Mouse (Mus musculus): ENCODE results near the gene Gjd3. TPM values are rescaled to one million over a fixed set of nuclear protein-coding genes. Genes with fewer than 3 reads are reported as not detected.
A peak's percentile ranks its signal among the peaks of the same experiment; 100 is the strongest.

Gjd3 gene
- polyA plus RNA-seq, 1 experiment from 2014 or later, result 1.9 TPM

GRCm38 (mm10) chr11:98943741-98944461, 38.9 kb downstream of the Gjd3 start:
- Histone ChIP-seq H3K9ac (ENCODE audit: low read length) (peak overlapping the region; percentile 56), H3K27me3 (ENCODE audit: control insufficient read depth, insufficient read depth, low read length) (no peaks in the 10 kb centered on the region), H3K4me2 (replicated peaks; ENCODE audit: low read depth) (peak overlapping the region; percentile 93), H3K4me3 (ENCODE audit: low read depth, low read length) (no peak overlapping the region), H3K27ac (replicated peaks) (peak overlapping the region; percentile 98), H3K36me3 (ENCODE audit: control insufficient read depth, insufficient read depth, low read length) (no peaks in the 10 kb centered on the region), H3K9me3 (ENCODE audit: control insufficient read depth, low read length) (no peaks in the 10 kb centered on the region), H3K4me1 (replicated peaks; ENCODE audit: control insufficient read depth, insufficient read depth) (peaks cover 44% of the 10 kb centered on the region)
- 29% methylated on average over 14 of the region's 14 CpGs for WGBS
- no peak for ATAC-seq (ENCODE audit: low FRiP score, low TSS enrichment)
- TF ChIP-seq EP300 (optimal IDR thresholded peaks at IDR 0.05), result no peak
- TF ChIP-seq CTCF (IDR thresholded peaks at IDR 0.05; ENCODE audit: low read depth), result peak; percentile 12; the same call in 1 of the 2 replicates
- peak; percentile 68 for DNase-seq (ENCODE audit: low spot score)

GRCm38 (mm10) chr11:98942923-98943641, 39.7 kb downstream of the Gjd3 start:
- H3K4me3 ChIP-seq (ENCODE audit: low read depth, low read length), result no peak overlapping the region
- peak; percentile 52 for DNase-seq (ENCODE audit: low spot score)

GRCm38 (mm10) chr11:98942555-98942922, 40.3 kb downstream of the Gjd3 start:
- peaks cover 44% of the 10 kb centered on the region for H3K4me1 ChIP-seq (replicated peaks; ENCODE audit: control insufficient read depth, insufficient read depth)
- TF ChIP-seq CTCF (IDR thresholded peaks at IDR 0.05; ENCODE audit: low read depth), result no peak
- no peak for TF ChIP-seq EP300 (optimal IDR thresholded peaks at IDR 0.05)
- no peak for ATAC-seq (ENCODE audit: low FRiP score, low TSS enrichment)
- WGBS, result 18% methylated on average over 3 of the region's 3 CpGs
- DNase-seq (ENCODE audit: low spot score), result no peak
- no peak overlapping the region for H3K4me3 ChIP-seq (ENCODE audit: low read depth, low read length)
- H3K9me3 ChIP-seq (ENCODE audit: control insufficient read depth, low read length), result no peaks in the 10 kb centered on the region
- H3K27ac ChIP-seq (replicated peaks), result peak overlapping the region; percentile 98
- H3K4me2 ChIP-seq (replicated peaks; ENCODE audit: low read depth), result peak overlapping the region; percentile 93
- no peaks in the 10 kb centered on the region for H3K36me3 ChIP-seq (ENCODE audit: control insufficient read depth, insufficient read depth, low read length)
- H3K9ac ChIP-seq (ENCODE audit: low read length), result peak overlapping the region; percentile 35
- H3K27me3 ChIP-seq (ENCODE audit: control insufficient read depth, insufficient read depth, low read length), result no peaks in the 10 kb centered on the region

More at GRCm38 (mm10) chr11:98942923-98943641, 39.7 kb downstream of the Gjd3 start:
- Histone ChIP-seq H3K27me3 (ENCODE audit: control insufficient read depth, insufficient read depth, low read length) (no peaks in the 10 kb centered on the region), H3K27ac (replicated peaks) (peak overlapping the region; percentile 98), H3K9ac (ENCODE audit: low read length) (peak overlapping the region; percentile 35), H3K4me1 (replicated peaks; ENCODE audit: control insufficient read depth, insufficient read depth) (peaks cover 44% of the 10 kb centered on the region), H3K36me3 (ENCODE audit: control insufficient read depth, insufficient read depth, low read length) (no peaks in the 10 kb centered on the region), H3K4me2 (replicated peaks; ENCODE audit: low read depth) (peak overlapping the region; percentile 93), H3K9me3 (ENCODE audit: control insufficient read depth, low read length) (no peaks in the 10 kb centered on the region)
- ATAC-seq (ENCODE audit: low FRiP score, low TSS enrichment), result peak; percentile 6; the same call in 1 of the 2 replicates
- TF ChIP-seq CTCF (IDR thresholded peaks at IDR 0.05; ENCODE audit: low read depth) (no peak), EP300 (optimal IDR thresholded peaks at IDR 0.05) (no peak)
- 18% methylated on average over 6 of the region's 8 CpGs for WGBS

- H3K9ac ChIP-seq (ENCODE audit: low read length), result peak overlapping the region; percentile 62
- DNase-seq (ENCODE audit: low spot score), result peak; percentile 88
- peak overlapping the region; percentile 93 for H3K4me2 ChIP-seq (replicated peaks; ENCODE audit: low read depth)
- no peaks in the 10 kb centered on the region for H3K27me3 ChIP-seq (ENCODE audit: control insufficient read depth, insufficient read depth, low read length)
- H3K36me3 ChIP-seq (ENCODE audit: control insufficient read depth, insufficient read depth, low read length), result no peaks in the 10 kb centered on the region
- peak; percentile 43 for ATAC-seq (ENCODE audit: low FRiP score, low TSS enrichment)
- H3K27ac ChIP-seq (replicated peaks), result peak overlapping the region; percentile 98
- TF ChIP-seq CTCF (IDR thresholded peaks at IDR 0.05; ENCODE audit: low read depth) (0 out of 2 replicates have a peak, but pooled peaks have one; percentile 1), EP300 (optimal IDR thresholded peaks at IDR 0.05) (no peak)
- 8% methylated on average over 15 of the region's 15 CpGs for WGBS
- H3K4me1 ChIP-seq (replicated peaks; ENCODE audit: control insufficient read depth, insufficient read depth), result peaks cover 44% of the 10 kb centered on the region
- peak overlapping the region; percentile 81 for H3K4me3 ChIP-seq (ENCODE audit: low read depth, low read length)
- no peaks in the 10 kb centered on the region for H3K9me3 ChIP-seq (ENCODE audit: control insufficient read depth, low read length)
Observed at GRCm38 (mm10) chr11:98941826-98942550, 40.8 kb downstream of the Gjd3 start.

GRCm38 (mm10) chr11:98941341-98941825, 41.4 kb downstream of the Gjd3 start:
- TF ChIP-seq EP300 (optimal IDR thresholded peaks at IDR 0.05) (peak; percentile 18), CTCF (IDR thresholded peaks at IDR 0.05; ENCODE audit: low read depth) (no peak)
- peak; percentile 12; the same call in 1 of the 2 replicates for ATAC-seq (ENCODE audit: low FRiP score, low TSS enrichment)
- H3K4me3 ChIP-seq (ENCODE audit: low read depth, low read length), result peak overlapping the region; percentile 81
- peaks cover 47% of the 10 kb centered on the region for H3K4me1 ChIP-seq (replicated peaks; ENCODE audit: control insufficient read depth, insufficient read depth)
- H3K9me3 ChIP-seq (ENCODE audit: control insufficient read depth, low read length), result no peaks in the 10 kb centered on the region
- peak overlapping the region; percentile 93 for H3K4me2 ChIP-seq (replicated peaks; ENCODE audit: low read depth)
- no peaks in the 10 kb centered on the region for H3K36me3 ChIP-seq (ENCODE audit: control insufficient read depth, insufficient read depth, low read length)
- 2% methylated on average over 12 of the region's 12 CpGs for WGBS
- H3K27me3 ChIP-seq (ENCODE audit: control insufficient read depth, insufficient read depth, low read length), result no peaks in the 10 kb centered on the region
- peak; percentile 86 for DNase-seq (ENCODE audit: low spot score)
- peak overlapping the region; percentile 62 for H3K9ac ChIP-seq (ENCODE audit: low read length)
- H3K27ac ChIP-seq (replicated peaks), result peak overlapping the region; percentile 98

Data from stomach, postnatal 0 days (tissue).